Mouse (Mus musculus) kidney, embryonic 16.5 days (tissue): ENCODE results near the gene Tldc1. TPM values are rescaled to one million over a fixed set of nuclear protein-coding genes. Genes with fewer than 3 reads are reported as not detected.

Experiments used
- ATAC-seq: fragments of 200-750 bp; cut with Nextera tagmentation; 2 replicates; pipeline ENCODE4 v1.8.0; 2017; ENCODE audit warnings: moderate TSS enrichment; ENCODE audit not compliant: low FRiP score, low TSS enrichment
- H3K27ac ChIP-seq: fragments of 300-500 bp; sonication (generic); 2 replicates; pipeline ENCODE4 v1.5.1; 2014; ENCODE audit warnings: low read length
- H3K27me3 ChIP-seq: fragments of 300-500 bp; sonication (generic); 2 replicates; pipeline ENCODE4 v1.6.1; 2014; ENCODE audit warnings: low read length, control low read depth, mixed read lengths; ENCODE audit not compliant: insufficient read depth
- H3K36me3 ChIP-seq: fragments of 300-500 bp; sonication (generic); 2 replicates; pipeline ENCODE4 v1.6.1; 2014; ENCODE audit warnings: low read length, control low read depth, mixed read lengths; ENCODE audit not compliant: insufficient read depth
- H3K4me1 ChIP-seq: fragments of 300-500 bp; sonication (generic); 2 replicates; pipeline ENCODE4 v1.6.1; 2014; ENCODE audit warnings: low read length, control low read depth, mixed read lengths; ENCODE audit not compliant: insufficient read depth
- H3K4me2 ChIP-seq: fragments of 300-500 bp; sonication (generic); replicated peaks from 2 replicates; pipeline ENCODE4 v1.6.1; 2014; ENCODE audit warnings: low read depth, low read length
- H3K4me3 ChIP-seq: fragments of 300-500 bp; sonication (generic); 2 replicates; pipeline ENCODE4 v1.5.1; 2014; ENCODE audit warnings: mild to moderate bottlenecking, low read length
- H3K9ac ChIP-seq: fragments of 300-500 bp; sonication (generic); replicated peaks from 2 replicates; pipeline ENCODE4 v1.6.1; 2014; ENCODE audit warnings: low read length
- H3K9me3 ChIP-seq: fragments of 300-500 bp; sonication (generic); 2 replicates; pipeline ENCODE4 v1.6.1; 2016; ENCODE audit warnings: low read length, control low read depth
- WGBS: fragments of 180-500 bp; shearing (Covaris S2); extraction: QIAGEN DNeasy Blood & Tissue Kit; methylation state at CpG from one replicate; pipeline ENCODE4 v1.1.7; 2014; 5-methylcytosine and 5-hydroxymethylcytosine counted together
- polyA plus RNA-seq: library from polyadenylated mRNA; unstranded; fragments of >200 nt; fragmentation: Nextera tagmentation; extraction: Ambion mirVana; gene quantifications from 2 replicates; pipeline ENCODE4 v1.2.1, GENCODE M21; 2015

The Tldc1 gene
- polyA plus RNA-seq = 16.5 and 19.7 TPM in 2 replicates

GRCm38 (mm10) chr8:119778263-119778662 is at the start of gene Tldc1:
TSS of gene Tldc1 (minus strand) at chr8:119778416.
- Histone ChIP-seq H3K27me3 (no peaks in the 10 kb centered on the region), H3K27ac (peak within 1 kb of the TSS; percentile 86), H3K4me1 (peaks cover 23% of the 10 kb centered on the region), H3K4me2 (peak within 1 kb of the TSS; percentile 89), H3K9ac (peak within 1 kb of the TSS; percentile 86), H3K9me3 (no peaks in the 10 kb centered on the region), H3K4me3 (peak within 1 kb of the TSS; percentile 67), H3K36me3 (no peaks in the 10 kb centered on the region)
- WGBS = 0% methylated on average over 18 of the region's 18 CpGs
- ATAC-seq = peak; percentile 98

- WGBS = 35% methylated on average over 4 of the region's 4 CpGs
- Histone ChIP-seq H3K27ac (peak overlapping the region; percentile 59), H3K4me1 (peaks cover 86% of the 10 kb centered on the region), H3K36me3 (no peaks in the 10 kb centered on the region), H3K9me3 (no peaks in the 10 kb centered on the region), H3K4me3 (no peak overlapping the region), H3K4me2 (no peak overlapping the region), H3K27me3 (no peaks in the 10 kb centered on the region), H3K9ac (0 out of 2 replicates have a peak overlapping the region, but pooled peaks have one; percentile 14)
- ATAC-seq = no peak
Observed at GRCm38 (mm10) chr8:119827721-119828153, 49.5 kb upstream of the Tldc1 start.

GRCm38 (mm10) chr8:119826982-119827381 is 48.8 kb upstream of the Tldc1 start:
- Histone ChIP-seq H3K9ac (no peak overlapping the region), H3K4me1 (peaks cover 78% of the 10 kb centered on the region), H3K27me3 (no peaks in the 10 kb centered on the region), H3K4me2 (no peak overlapping the region), H3K36me3 (0 out of 2 replicates have a peak, but pooled peaks cover 3% of the 10 kb centered on the region), H3K4me3 (no peak overlapping the region), H3K27ac (peak overlapping the region; percentile 59; the same call in 1 of the 2 replicates), H3K9me3 (no peaks in the 10 kb centered on the region)
- WGBS = 59% methylated on average over 5 of the region's 5 CpGs
- no peak for ATAC-seq

GRCm38 (mm10) chr8:119825950-119826730 is 47.9 kb upstream of the Tldc1 start:
- no peak for ATAC-seq
- Histone ChIP-seq H3K27ac (no peak overlapping the region), H3K27me3 (no peaks in the 10 kb centered on the region), H3K36me3 (peaks cover 10% of the 10 kb centered on the region), H3K4me3 (no peak overlapping the region), H3K4me1 (peaks cover 70% of the 10 kb centered on the region), H3K4me2 (no peak overlapping the region), H3K9me3 (no peaks in the 10 kb centered on the region), H3K9ac (no peak overlapping the region)
- WGBS = 80% methylated on average over 19 of the region's 19 CpGs

GRCm38 (mm10) chr8:119824809-119825273 is 46.6 kb upstream of the Tldc1 start:
- 60% methylated on average over 11 of the region's 11 CpGs for WGBS
- ATAC-seq = no peak

GRCm38 (mm10) chr8:119824100-119824499 is 45.9 kb upstream of the Tldc1 start:
- Histone ChIP-seq H3K27ac (no peak overlapping the region), H3K9me3 (0 out of 2 replicates have a peak, but pooled peaks cover 3% of the 10 kb centered on the region), H3K4me2 (no peak overlapping the region), H3K36me3 (peaks cover 21% of the 10 kb centered on the region), H3K4me1 (peaks cover 49% of the 10 kb centered on the region), H3K9ac (no peak overlapping the region), H3K4me3 (no peak overlapping the region), H3K27me3 (no peaks in the 10 kb centered on the region)
- 68% methylated on average over 4 of the region's 4 CpGs for WGBS
- no peak for ATAC-seq

More at GRCm38 (mm10) chr8:119824809-119825273, 46.6 kb upstream of the Tldc1 start:
- Histone ChIP-seq H3K36me3 (peaks cover 21% of the 10 kb centered on the region), H3K9me3 (0 out of 2 replicates have a peak, but pooled peaks cover 3% of the 10 kb centered on the region), H3K9ac (peak overlapping the region; percentile 29; the same call in 1 of the 2 replicates), H3K4me1 (peaks cover 57% of the 10 kb centered on the region), H3K4me3 (no peak overlapping the region), H3K27ac (peak overlapping the region; percentile 5; the same call in 1 of the 2 replicates), H3K4me2 (no peak overlapping the region), H3K27me3 (no peaks in the 10 kb centered on the region)

- Histone ChIP-seq H3K27ac (no peak overlapping the region), H3K4me2 (no peak overlapping the region), H3K4me3 (no peak overlapping the region), H3K27me3 (no peaks in the 10 kb centered on the region), H3K9me3 (0 out of 2 replicates have a peak, but pooled peaks cover 3% of the 10 kb centered on the region), H3K36me3 (peaks cover 24% of the 10 kb centered on the region), H3K9ac (no peak overlapping the region), H3K4me1 (peaks cover 41% of the 10 kb centered on the region)
- ATAC-seq = no peak
- 94% methylated on average over 9 of the region's 9 CpGs for WGBS
Observed at GRCm38 (mm10) chr8:119823278-119823677, 45.1 kb upstream of the Tldc1 start.

- no peak for ATAC-seq
- H3K27ac ChIP-seq = no peak overlapping the region
- H3K4me2 ChIP-seq = no peak overlapping the region
- H3K9me3 ChIP-seq = 0 out of 2 replicates have a peak, but pooled peaks cover 3% of the 10 kb centered on the region
- H3K9ac ChIP-seq = no peak overlapping the region
- no peak overlapping the region for H3K4me3 ChIP-seq
- WGBS = 91% methylated on average over 6 of the region's 6 CpGs
- H3K4me1 ChIP-seq = peaks cover 30% of the 10 kb centered on the region
- peaks cover 24% of the 10 kb centered on the region for H3K36me3 ChIP-seq
- no peaks in the 10 kb centered on the region for H3K27me3 ChIP-seq
Observed at GRCm38 (mm10) chr8:119821691-119822090, 43.5 kb upstream of the Tldc1 start.

GRCm38 (mm10) chr8:119819976-119820375 is 41.8 kb upstream of the Tldc1 start:
- Histone ChIP-seq H3K36me3 (peaks cover 31% of the 10 kb centered on the region), H3K27ac (no peak overlapping the region), H3K4me2 (no peak overlapping the region), H3K4me1 (peaks cover 15% of the 10 kb centered on the region), H3K9me3 (0 out of 2 replicates have a peak, but pooled peaks cover 3% of the 10 kb centered on the region), H3K4me3 (no peak overlapping the region), H3K9ac (no peak overlapping the region), H3K27me3 (no peaks in the 10 kb centered on the region)
- ATAC-seq = no peak
- 93% methylated on average over 8 of the region's 8 CpGs for WGBS

GRCm38 (mm10) chr8:119819316-119819715 is 41.1 kb upstream of the Tldc1 start:
- Histone ChIP-seq H3K27ac (no peak overlapping the region), H3K4me3 (no peak overlapping the region), H3K4me1 (peaks cover 14% of the 10 kb centered on the region), H3K9ac (no peak overlapping the region), H3K4me2 (no peak overlapping the region), H3K9me3 (0 out of 2 replicates have a peak, but pooled peaks cover 3% of the 10 kb centered on the region), H3K36me3 (peaks cover 34% of the 10 kb centered on the region), H3K27me3 (no peaks in the 10 kb centered on the region)
- ATAC-seq = no peak
- 65% methylated on average over 7 of the region's 7 CpGs for WGBS
